Mouse (Mus musculus): ENCODE data around the gene Msh5.
A peak's percentile ranks its signal among the peaks of the same experiment; 100 is the strongest.
"Not testable (repeated sequence)": the region's sequence is repeated elsewhere in the genome, so short reads cannot be mapped to it uniquely, and the experiment has no call there.

Msh5 gene

DNA sequence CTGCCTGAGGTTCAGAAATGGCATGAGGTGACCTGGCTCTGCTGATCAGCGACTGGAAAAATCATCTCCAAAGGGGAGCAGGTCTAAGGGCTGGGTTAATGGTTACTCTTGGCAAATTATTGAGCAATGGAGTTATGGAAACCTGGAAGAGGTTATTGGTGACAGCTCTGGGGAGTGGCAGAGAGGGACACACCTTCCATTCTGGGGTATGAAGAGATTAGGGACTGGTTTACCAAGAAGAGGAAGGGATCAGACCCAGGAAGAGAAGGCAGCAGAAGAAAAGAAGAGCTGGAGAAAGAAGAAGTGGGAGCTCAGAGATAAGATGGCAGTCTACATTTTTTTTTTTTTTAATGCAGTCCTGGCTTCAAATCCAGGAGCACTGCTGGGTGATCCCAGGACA lies 1.1 kb upstream of the Msh5 start:
- DNase-seq: no peak

GRCm38 (mm10) chr17:35045807-35046680 lies 501 bp downstream of the Msh5 start:
- peak; percentile 44 for DNase-seq

DNA sequence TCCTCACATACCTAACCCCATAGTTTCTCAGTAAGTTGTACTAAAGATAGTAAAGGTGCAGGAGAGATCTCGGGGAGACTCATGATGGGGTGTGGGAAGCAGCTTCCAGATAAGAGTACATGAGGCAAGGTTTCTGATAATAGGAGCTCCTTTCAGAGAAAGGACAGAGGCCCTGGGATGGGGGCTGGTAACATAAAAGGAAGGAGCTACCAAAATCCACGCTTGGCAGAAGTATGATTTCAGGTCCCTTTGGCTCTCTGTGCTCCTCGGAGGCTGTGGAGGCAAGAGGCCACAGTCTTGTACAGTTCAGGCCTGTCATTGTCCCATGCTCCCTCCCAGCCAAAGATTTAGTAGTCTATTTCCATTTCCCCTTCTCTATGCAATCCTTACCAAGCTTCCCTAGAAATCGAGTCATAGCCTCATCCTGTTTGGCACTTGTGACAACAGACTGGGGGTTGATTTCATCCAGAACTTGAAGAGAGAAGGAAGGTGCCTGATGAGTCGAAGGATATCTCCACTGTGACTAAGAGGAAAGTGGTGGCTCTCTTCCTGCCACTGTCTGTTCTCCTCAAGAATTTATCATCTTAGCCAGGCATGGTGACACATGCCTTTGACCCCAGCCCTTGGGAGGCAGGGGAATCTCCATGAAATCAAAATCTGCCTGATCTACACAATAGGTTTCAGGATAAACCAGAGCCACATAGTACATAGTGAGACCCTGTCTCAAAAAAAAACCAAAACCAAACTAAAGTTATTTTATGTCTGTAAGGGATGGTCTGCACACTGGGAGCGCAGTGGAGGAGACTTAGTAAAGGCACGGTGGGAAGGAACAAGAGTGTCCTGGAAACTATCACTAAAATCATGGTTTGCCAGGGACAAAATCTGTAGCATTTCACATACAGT lies 1.4 kb downstream of the Msh5 start:
- DNase-seq: no peak

- no peak for DNase-seq
These were observed 2.8 kb downstream of the Msh5 start for GRCm38 (mm10) chr17:35043794-35044193.

- DNase-seq: no peak
These were observed 7.2 kb downstream of the Msh5 start for GRCm38 (mm10) chr17:35039121-35039873.

- DNase-seq: no peak
These were observed 11.6 kb downstream of the Msh5 start for GRCm38 (mm10) chr17:35034896-35035295.

DNA sequence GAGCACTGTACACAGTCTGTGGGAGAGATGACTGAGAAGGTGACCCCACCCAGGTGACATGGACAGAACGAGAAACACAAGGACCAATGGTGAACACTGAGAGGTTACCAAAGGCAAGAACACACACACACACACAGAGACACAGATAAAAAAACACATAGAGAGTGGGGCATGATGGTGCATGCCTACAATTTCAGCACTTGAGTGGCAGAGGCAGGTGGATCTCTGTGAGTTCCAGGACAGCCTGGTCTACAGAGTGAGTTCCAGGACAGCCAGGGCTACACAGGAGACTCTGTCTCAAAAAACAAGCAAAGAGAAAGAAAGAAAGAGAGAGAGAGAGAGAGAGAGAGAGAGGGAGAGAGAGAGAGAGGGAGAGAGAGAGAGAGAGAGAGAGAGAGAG lies 12.8 kb downstream of the Msh5 start:
- not testable (repeated sequence) for DNase-seq

DNA sequence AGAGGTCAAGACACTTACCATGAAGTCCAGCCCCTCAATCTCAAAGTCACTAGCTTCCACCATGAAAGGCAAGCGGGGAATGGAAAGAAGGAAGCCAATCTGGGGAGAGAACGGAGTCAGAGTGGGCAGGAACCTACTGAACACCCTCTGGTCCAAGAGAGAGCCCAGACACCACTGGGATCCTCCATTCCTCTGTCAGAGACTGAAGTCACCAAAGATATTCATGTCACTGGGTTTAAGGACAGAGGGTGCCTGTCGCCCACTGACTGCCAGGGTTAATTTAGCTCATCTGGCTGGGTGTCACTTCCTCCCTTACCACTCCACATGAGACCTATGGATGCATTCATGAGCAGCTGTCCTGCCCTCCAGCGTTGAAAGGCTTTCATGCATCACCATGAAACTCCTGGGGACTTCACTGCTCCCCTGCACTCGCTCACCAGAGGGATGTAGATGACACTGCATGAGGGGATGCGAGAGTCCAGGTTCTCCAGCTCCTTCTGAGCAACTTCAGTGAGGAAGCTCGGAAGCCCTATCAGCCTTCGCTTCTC lies 14.1 kb downstream of the Msh5 start:
- no peak for DNase-seq

GRCm38 (mm10) chr17:35031880-35032279 lies 14.7 kb downstream of the Msh5 start:
- no peak for DNase-seq

DNA sequence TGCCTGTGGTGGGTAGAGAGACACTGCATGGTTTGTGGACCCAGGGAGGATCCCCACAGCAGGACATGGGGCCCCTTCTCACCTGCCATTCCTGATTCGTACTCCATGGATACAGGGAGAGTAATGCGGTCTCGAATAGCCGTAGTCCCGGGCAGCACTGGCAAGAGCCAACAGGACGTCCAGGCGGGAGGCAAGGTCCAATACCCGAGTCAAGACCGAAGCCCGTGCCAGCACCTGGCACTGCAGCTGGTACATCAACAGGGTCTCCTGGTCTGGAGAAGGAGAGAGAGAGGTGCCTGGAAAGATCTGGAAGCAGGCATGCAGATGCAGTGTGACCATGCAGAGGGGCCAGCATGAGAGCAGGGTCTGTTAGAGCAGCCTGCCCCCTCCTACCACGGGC lies 15.3 kb downstream of the Msh5 start:
- no peak for DNase-seq

DNA sequence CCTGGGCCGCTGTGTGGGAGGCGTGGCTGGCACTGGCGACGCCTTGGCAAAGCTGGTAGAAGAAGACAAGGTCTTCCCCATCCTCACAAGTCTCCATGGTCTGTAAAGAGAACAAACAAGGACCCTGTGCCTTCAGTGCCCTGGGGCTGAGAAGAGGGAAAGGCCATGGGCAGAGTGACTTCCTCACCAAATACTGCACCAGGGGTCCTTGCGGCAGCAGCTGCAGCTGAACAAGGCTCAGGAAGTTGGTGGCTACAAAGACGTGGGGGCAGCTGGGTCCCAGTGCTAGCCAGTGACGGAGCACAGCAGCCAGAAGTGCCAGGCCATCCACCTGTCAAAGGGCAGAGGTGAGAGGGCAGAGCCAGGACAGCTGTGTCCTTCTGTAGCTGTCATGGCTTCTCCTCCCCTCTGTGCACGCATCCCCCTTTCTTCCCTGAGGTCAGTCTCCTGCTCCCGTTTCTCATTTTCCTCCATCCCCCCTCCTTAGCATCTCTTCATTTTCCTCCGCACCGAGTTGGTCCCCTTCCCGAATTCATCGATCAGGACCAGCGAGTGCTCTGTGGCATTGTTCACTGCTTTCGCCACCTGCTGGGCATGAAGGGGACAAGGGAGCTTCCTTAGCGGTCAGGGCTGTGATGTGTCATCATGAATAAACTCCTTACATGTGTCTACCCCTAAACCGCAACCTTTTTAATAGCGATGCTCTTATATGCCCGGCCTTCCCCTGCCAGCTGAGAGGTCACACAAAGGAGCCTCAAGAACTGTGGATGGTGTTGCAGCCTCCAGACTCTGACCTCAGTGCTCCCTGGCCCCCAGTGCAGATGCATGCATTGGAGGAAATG lies 16.6 kb downstream of the Msh5 start:
- DNase-seq: no peak

- DNase-seq: no peak
These were observed 18.2 kb downstream of the Msh5 start for GRCm38 (mm10) chr17:35028315-35028714.

DNA sequence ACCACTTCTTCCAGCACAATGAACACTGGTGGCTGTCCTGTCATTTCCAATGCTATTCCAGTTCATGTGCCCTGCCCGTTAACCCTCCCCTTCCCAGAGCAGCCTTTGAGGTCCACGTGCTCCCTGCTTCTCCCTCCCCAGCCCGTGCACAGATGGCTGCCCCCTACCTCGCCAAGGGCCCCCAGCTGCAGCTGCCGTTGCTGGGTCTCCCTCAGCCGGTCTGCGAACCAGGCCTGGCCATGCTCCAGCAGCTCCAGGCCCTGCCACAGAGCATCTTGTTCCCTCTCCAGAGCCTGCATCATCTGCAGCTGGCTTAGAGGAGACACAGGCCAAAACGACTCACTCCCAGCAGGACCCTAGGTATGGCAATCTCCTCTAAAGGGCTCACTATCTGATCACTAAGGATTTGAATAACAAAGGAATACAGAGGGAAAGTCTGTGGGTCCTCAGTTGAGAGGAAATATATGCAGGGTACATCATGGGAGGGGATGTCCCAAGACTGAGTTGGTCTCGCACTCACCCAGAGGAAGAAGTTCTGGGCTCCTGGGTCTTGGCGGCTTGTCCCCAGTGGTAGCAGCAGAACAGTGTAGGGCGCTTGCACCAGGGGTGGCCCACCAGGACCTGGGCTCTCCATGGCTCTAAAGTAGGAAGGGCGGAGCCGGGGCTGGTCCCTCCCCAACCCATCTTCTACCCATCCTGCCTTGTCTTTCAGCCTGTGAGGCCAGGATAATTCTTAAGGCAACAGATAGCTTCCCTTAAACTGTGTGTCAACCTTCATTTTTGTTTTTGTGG lies 19.1 kb downstream of the Msh5 start, which contains the start of gene Sapcd1:
Gene Sapcd1 (minus strand): TSS at position 740 of the 792 bp plus-strand sequence.
- DNase-seq: peak; percentile 57

DNA sequence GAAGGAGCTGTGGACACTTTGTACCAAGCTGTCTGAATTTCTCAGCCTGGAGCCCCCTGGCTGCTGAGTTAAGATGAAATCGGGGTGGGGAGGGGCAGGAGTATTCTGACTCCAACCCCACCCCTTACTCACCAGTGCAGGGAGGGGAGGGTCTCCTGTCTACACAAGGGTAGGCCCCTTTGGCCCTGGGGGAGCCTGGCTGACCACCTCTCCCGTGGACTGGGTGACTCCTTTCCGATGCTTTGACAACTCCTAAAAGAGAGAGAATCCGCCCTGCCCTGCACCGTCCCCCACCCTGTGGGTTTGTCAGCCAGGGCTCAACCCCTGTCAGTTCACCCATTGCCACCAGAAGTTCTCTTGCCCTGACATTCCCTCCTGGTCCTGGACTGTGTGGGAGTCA lies 20.3 kb downstream of the Msh5 start:
- no peak for DNase-seq

- no peak for DNase-seq
These were observed 21.7 kb downstream of the Msh5 start for GRCm38 (mm10) chr17:35024691-35025488.

DNA sequence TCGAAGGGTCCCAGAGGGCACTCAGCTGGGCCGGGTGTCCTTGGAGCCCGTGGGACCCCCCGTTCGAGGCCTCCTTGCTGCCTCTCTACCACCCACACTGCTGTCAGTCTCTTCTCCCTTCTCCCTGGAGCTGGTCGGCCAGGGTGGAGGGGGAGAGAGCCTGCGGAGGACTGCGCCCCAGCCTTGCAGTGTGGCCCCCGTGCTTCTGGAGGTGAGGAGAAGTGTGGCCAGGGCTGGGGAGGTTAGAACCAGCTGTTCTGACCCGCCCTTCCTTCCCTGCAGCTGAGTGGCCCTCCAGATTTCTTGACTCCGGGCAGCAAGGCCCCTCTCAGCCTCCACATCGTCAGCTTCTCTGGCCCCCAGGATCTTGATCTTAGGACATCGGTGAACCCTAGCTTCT lies 22.3 kb downstream of the Msh5 start:
- DNase-seq: no peak

- DNase-seq: no peak
These were observed 22.8 kb downstream of the Msh5 start for GRCm38 (mm10) chr17:35023756-35024155.

DNA sequence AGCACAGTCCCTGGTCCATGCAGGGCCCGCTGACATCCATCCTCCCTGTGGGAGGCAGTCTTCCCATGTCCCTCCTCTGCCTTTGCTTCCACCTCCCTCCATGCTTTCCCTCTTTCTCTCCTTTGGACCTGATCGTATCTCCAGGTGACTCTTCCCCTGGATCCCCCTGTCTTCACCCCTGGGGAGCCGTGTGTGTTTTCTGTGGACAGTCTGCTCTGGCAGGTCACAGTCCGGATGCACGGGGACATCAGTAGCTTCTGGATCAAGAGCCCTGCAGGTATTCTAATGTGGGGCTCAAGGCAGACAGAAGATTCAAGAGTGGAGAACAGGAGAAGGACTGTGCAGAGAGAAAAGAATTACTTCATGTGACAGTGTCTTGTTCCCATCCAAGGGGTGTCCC lies 23.3 kb downstream of the Msh5 start:
- no peak for DNase-seq

DNA sequence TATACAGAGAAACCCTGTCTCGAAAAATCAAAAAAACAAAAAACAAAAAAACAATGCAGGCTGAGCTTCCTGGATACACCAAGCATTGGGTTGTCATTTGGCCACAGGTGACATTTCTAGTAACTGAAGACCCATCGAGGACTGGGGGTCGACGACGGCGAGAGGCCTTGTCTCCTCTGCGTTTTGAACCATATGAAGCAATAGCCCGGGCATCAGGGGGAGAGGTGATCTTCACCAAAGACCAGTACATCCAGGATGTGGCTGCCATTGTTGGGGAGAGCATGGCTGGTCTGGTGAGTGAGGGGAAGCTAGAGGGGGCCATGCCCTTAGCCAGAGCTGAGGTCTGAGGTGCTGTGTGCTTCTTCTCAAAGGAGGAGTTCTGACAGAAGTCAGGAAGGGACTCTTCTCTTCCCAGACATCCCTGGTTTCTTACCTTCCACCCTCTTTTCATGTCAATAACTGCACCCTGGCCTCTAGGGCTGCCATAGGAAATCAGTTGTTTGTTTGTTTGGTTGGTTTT lies 23.9 kb downstream of the Msh5 start:
- DNase-seq: no peak
